ENCODE assay signal across 26 mouse cellular contexts in the genomic region with DNA sequence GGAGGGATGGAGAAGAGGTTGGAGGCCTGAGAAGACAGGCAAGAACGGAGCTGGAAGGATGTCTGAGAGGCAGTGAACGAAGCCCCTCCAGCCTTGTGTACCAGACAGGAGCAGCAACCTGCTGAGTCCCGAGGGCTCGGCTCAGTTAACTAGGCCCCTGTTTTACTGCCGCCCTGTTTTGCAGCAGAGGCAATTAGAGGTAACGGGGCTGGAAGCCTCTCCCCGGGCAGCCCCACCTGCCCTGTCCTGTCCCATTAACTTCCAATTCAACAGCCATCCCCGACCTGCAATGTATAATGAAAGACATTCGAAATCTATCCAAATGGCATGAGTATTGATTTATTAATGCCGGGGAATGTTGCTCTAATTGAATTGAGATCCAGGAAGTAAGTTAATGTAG.
DNase-seq lines count a peak whose midpoint lies in the region; ATAC-seq lines count a peak whose summit lies in the region.
"Had no signal": no experiment of that assay in that cellular context is flagged by ENCODE, and none has a peak within 500 bp of the region (broad histone marks: within the 10 kb centered on the region; RNA-seq: fewer than 3 reads in every experiment).

No protein-coding gene starts in this region.

- no peaks in the 10 kb centered on the region for H3K27me3 ChIP-seq in hindbrain, embryonic 14.5 days (ENCODE audit: control insufficient read depth, insufficient read depth, low read length)
- H3K27me3 ChIP-seq in hindbrain, embryonic 10.5 days (ENCODE audit: insufficient read depth, poor library complexity, severe bottlenecking): peaks cover 16% of the 10 kb centered on the region
- 0 out of 2 replicates have a peak, but pooled peaks cover 6% of the 10 kb centered on the region for H3K27me3 ChIP-seq in neural tube, embryonic 13.5 days
- H3K27me3 ChIP-seq in limb, embryonic 10.5 days (ENCODE audit: low read depth, poor library complexity, severe bottlenecking): peaks cover 22% of the 10 kb centered on the region; the same call in 1 of the 2 replicates
- H3K27me3 ChIP-seq in neural tube, embryonic 15.5 days (replicated peaks): 0 out of 2 replicates have a peak, but pooled peaks cover 3% of the 10 kb centered on the region
- H3K27me3 ChIP-seq: forebrain, embryonic 12.5 days; intestine, embryonic 15.5 days; lung, embryonic 15.5 days had no signal

- 46% methylated on average over 10 of the region's 10 CpGs for WGBS in hindbrain, embryonic 14.5 days
- 76% methylated on average over 10 of the region's 10 CpGs for WGBS in hindbrain, embryonic 10.5 days
- 18% methylated on average over 10 of the region's 10 CpGs for WGBS in neural tube, embryonic 13.5 days
- 32% methylated on average over 10 of the region's 10 CpGs for WGBS in limb, embryonic 10.5 days
- 21% methylated on average over 10 of the region's 10 CpGs for WGBS in neural tube, embryonic 15.5 days

- DNase-seq in hindbrain, embryonic 14.5 days (ENCODE audit: low spot score): peak; percentile 28
- no peak for DNase-seq in hindbrain, embryonic 10.5 days (ENCODE audit: low spot score)
- DNase-seq in neural tube, embryonic 10.5 days (ENCODE audit: extremely low spot score, low spot score): no peak
- DNase-seq in limb, embryonic 10.5 days (ENCODE audit: low spot score): peak; percentile 66
- DNase-seq in kidney, adult 9 months: no peak
- no peak for DNase-seq in right cerebral cortex, postnatal 10 days (ENCODE audit: low spot score in 2 of 2)
- DNase-seq: adrenal gland, postnatal 14 days; cerebellum, adult 11-12 months; cerebellum, adult 9-11 months; gastrocnemius, postnatal 14 days; heart, postnatal 14 days; kidney, adult 2 months; layer of hippocampus, postnatal 36 days; lung, postnatal 4 days; spleen, adult 18-20 months; thymus, adult 18-20 months; thymus, postnatal 25 days had no signal

- H3K9me3 ChIP-seq in hindbrain, embryonic 14.5 days (ENCODE audit: control insufficient read depth, low read length): no peaks in the 10 kb centered on the region
- H3K9me3 ChIP-seq in hindbrain, embryonic 10.5 days: peaks cover 7% of the 10 kb centered on the region; the same call in 1 of the 2 replicates
- H3K9me3 ChIP-seq in neural tube, embryonic 13.5 days: peaks cover 6% of the 10 kb centered on the region; the same call in 1 of the 2 replicates
- no peaks in the 10 kb centered on the region for H3K9me3 ChIP-seq in limb, embryonic 10.5 days (replicated peaks)
- no peaks in the 10 kb centered on the region for H3K9me3 ChIP-seq in neural tube, embryonic 15.5 days (replicated peaks)
- H3K9me3 ChIP-seq: forebrain, embryonic 12.5 days; intestine, embryonic 15.5 days; lung, embryonic 15.5 days had no signal

- peak; percentile 60; the same call in 1 of the 2 replicates for ATAC-seq in hindbrain, embryonic 14.5 days (ENCODE audit: low FRiP score)
- ATAC-seq in neural tube, embryonic 13.5 days (ENCODE audit: low read depth): peak; percentile 85
- ATAC-seq in neural tube, embryonic 15.5 days (ENCODE audit: low FRiP score): peak; percentile 72
- ATAC-seq: intestine, embryonic 15.5 days had no signal

- H3K4me1 ChIP-seq in hindbrain, embryonic 14.5 days (replicated peaks; ENCODE audit: control insufficient read depth, insufficient read depth, low read length): no peaks in the 10 kb centered on the region
- H3K4me1 ChIP-seq in hindbrain, embryonic 10.5 days (replicated peaks): peaks cover 2% of the 10 kb centered on the region; the same call in 1 of the 2 replicates
- peaks cover 20% of the 10 kb centered on the region for H3K4me1 ChIP-seq in neural tube, embryonic 13.5 days (replicated peaks)
- H3K4me1 ChIP-seq in limb, embryonic 10.5 days: peaks cover 22% of the 10 kb centered on the region
- H3K4me1 ChIP-seq in neural tube, embryonic 15.5 days: peaks cover 13% of the 10 kb centered on the region; the same call in 1 of the 2 replicates
- H3K4me1 ChIP-seq: forebrain, embryonic 12.5 days had no signal

- H3K4me2 ChIP-seq in hindbrain, embryonic 14.5 days (replicated peaks): no peak overlapping the region
- H3K4me2 ChIP-seq in neural tube, embryonic 13.5 days: no peak overlapping the region
- H3K4me2 ChIP-seq in neural tube, embryonic 15.5 days: no peak overlapping the region
- H3K4me2 ChIP-seq: forebrain, embryonic 12.5 days; intestine, embryonic 15.5 days; limb, embryonic 13.5 days; liver, embryonic 11.5 days; lung, embryonic 15.5 days had no signal

- no peak overlapping the region for H3K27ac ChIP-seq in hindbrain, embryonic 14.5 days
- no peak overlapping the region for H3K27ac ChIP-seq in hindbrain, embryonic 10.5 days
- H3K27ac ChIP-seq in neural tube, embryonic 13.5 days (replicated peaks): peak overlapping the region; percentile 74
- H3K27ac ChIP-seq in limb, embryonic 10.5 days: no peak overlapping the region
- H3K27ac ChIP-seq in neural tube, embryonic 15.5 days (replicated peaks): no peak overlapping the region
- H3K27ac ChIP-seq: forebrain, embryonic 12.5 days; intestine, embryonic 15.5 days; kidney, postnatal 0 days; limb, embryonic 13.5 days; lung, embryonic 15.5 days had no signal

- H3K36me3 ChIP-seq in hindbrain, embryonic 14.5 days (replicated peaks; ENCODE audit: control insufficient read depth, insufficient read depth): no peaks in the 10 kb centered on the region
- no peaks in the 10 kb centered on the region for H3K36me3 ChIP-seq in hindbrain, embryonic 10.5 days
- H3K36me3 ChIP-seq in neural tube, embryonic 13.5 days: no peaks in the 10 kb centered on the region
- no peaks in the 10 kb centered on the region for H3K36me3 ChIP-seq in limb, embryonic 10.5 days
- no peaks in the 10 kb centered on the region for H3K36me3 ChIP-seq in neural tube, embryonic 15.5 days
- H3K36me3 ChIP-seq: forebrain, embryonic 12.5 days; intestine, embryonic 15.5 days; limb, embryonic 13.5 days; lung, embryonic 15.5 days had no signal

- no peak overlapping the region for H3K4me3 ChIP-seq in hindbrain, embryonic 14.5 days (replicated peaks; ENCODE audit: low read length)
- no peak overlapping the region for H3K4me3 ChIP-seq in hindbrain, embryonic 10.5 days
- no peak overlapping the region for H3K4me3 ChIP-seq in neural tube, embryonic 13.5 days
- no peak overlapping the region for H3K4me3 ChIP-seq in limb, embryonic 10.5 days
- H3K4me3 ChIP-seq in neural tube, embryonic 15.5 days (replicated peaks): no peak overlapping the region
- H3K4me3 ChIP-seq: forebrain, embryonic 12.5 days; intestine, embryonic 15.5 days; limb, embryonic 13.5 days; lung, embryonic 15.5 days; megakaryocyte, embryonic 14.5 days had no signal

- H3K9ac ChIP-seq in hindbrain, embryonic 14.5 days: no peak overlapping the region
- no peak overlapping the region for H3K9ac ChIP-seq in neural tube, embryonic 13.5 days
- H3K9ac ChIP-seq in neural tube, embryonic 15.5 days (replicated peaks): no peak overlapping the region
- H3K9ac ChIP-seq: forebrain, embryonic 12.5 days; intestine, embryonic 15.5 days; limb, embryonic 13.5 days; lung, embryonic 15.5 days had no signal

Comparison
In these comparisons a context has a peak if more than half of its experiments do, and no peak if none do; other contexts are left out.
1. DNase-seq: peak in hindbrain, embryonic 14.5 days (single experiment) and limb, embryonic 10.5 days (single experiment); none in hindbrain, embryonic 10.5 days (single experiment), neural tube, embryonic 10.5 days (single experiment), kidney, adult 9 months (single experiment) and right cerebral cortex, postnatal 10 days (0 of 2).
2. Peak in every context shown above with its lines, with median percentiles within 50 percentile points of each other: ATAC-seq.